Mouse (Mus musculus) adrenal gland, adult 8-10 months (tissue): ENCODE results near the gene Prkar2b. TPM values are rescaled to one million over a fixed set of nuclear protein-coding genes. Genes with fewer than 3 reads are reported as not detected.
A peak's percentile ranks its signal among the peaks of the same experiment; 100 is the strongest.

Experiments
- DNase-seq: peaks from one replicate; pipeline ENCODE4 v3.0.0; 2022
- total RNA-seq, 4 experiments: library from RNA; stranded (reverse); gene quantifications; 2 replicates each; pipeline ENCODE4 v1.2.4; 2022

The Prkar2b gene
- total RNA-seq, 4 experiments from 2014 or later: 295 to 379 (median 319) TPM

- no peak for DNase-seq
Observed at GRCm38 (mm10) chr12:31965517-31966212, 95.4 kb downstream of the Prkar2b start.

DNA sequence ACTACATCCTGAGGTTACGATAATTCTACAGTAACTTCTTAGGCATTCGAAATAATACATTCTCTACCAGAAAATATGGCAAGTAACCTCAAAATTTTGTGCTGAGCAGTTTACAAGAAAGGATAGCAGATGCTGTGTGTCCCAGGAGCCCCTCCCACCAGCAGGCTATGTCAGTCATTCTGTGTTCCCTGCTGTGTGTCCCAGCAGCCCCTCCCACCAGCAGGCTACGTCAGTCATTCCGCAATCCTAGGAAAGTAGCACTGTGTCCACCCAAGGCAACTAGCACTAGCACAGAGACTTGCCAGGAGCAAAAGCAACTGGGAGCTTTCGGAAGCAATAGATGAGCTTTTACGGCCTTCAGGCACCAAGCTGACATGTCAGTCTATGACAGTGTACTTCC, 97.0 kb downstream of the Prkar2b start:
- no peak for DNase-seq

- no peak for DNase-seq
Observed at GRCm38 (mm10) chr12:31955843-31956242, 105.3 kb downstream of the Prkar2b start.

DNA sequence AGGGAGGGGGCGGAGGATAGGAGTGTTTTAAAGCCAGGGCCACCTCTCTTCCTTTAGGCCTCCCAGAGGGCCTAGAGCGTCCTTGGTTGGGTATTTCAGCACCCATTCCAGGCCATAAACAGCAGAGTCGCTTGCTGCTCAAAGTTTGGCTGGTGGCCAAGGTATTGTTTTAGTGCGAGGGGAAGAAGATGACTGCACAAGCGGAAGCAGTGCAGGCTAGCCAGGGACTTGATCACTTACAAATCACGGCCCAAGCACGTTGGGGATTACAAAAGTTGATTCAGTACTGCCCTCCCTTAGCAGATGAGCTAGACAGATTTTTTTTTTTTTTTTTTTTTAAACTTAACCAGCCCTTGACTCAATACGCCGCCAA, 110.5 kb downstream of the Prkar2b start:
- no peak for DNase-seq

GRCm38 (mm10) chr12:31949759-31950658, 111.1 kb downstream of the Prkar2b start, which contains the start of gene Hbp1:
Gene Hbp1, minus strand, starts transcription at chr12:31950535.
- peak; percentile 100 for DNase-seq

DNA sequence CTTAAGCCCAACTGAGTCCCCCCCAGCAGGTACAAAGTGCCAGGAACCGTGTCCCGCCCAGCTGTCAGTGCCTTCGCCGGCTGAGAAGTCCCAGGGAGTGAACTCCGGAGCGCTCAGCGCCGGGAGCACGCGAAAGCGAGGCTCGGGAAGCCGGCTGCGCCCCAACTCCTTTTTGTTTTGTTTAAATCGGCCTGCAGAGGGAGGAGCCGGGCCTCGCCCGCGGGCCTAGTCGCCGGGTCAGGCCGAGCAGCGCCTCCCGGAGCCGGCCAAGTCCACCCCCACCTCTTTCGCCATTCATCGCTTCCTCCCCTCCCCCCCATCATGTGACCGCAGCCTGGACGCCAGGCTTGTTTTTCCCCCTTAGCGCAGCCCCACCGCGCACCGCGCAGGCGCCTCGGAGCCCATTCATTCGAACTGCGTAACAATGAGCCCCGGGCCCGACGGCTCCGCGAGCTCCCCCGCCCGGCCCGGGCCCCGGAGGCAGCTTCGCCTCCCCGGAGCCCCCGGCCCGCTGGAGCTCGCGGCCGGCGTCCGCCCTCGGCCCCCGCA, 111.8 kb downstream of the Prkar2b start:
- peak; percentile 89 for DNase-seq

- DNase-seq: no peak
Observed at GRCm38 (mm10) chr12:31948101-31949000, 112.7 kb downstream of the Prkar2b start.

- DNase-seq: no peak
Observed at GRCm38 (mm10) chr12:31947476-31947875, 113.6 kb downstream of the Prkar2b start.

DNA sequence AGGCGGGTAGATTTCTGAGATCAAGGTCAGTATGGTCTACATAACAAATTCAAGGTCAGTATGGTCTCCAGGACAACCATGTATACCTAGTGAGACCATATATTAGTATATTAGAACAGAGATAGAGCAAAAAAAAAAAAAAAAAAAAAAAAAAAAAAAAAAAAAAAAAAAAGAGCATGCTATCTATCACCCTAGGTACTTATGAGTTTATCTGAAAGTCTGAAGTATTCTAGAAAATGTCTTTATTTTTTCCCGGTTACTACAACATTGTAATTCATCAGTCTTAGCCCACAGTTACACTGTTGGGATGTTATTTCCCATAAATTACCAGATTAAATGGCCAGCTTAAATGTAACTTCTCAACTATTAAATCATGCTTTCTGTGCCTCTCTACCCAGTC, 116.7 kb downstream of the Prkar2b start:
- no peak for DNase-seq

GRCm38 (mm10) chr12:31943020-31943654, 118.0 kb downstream of the Prkar2b start:
- no peak for DNase-seq

DNA sequence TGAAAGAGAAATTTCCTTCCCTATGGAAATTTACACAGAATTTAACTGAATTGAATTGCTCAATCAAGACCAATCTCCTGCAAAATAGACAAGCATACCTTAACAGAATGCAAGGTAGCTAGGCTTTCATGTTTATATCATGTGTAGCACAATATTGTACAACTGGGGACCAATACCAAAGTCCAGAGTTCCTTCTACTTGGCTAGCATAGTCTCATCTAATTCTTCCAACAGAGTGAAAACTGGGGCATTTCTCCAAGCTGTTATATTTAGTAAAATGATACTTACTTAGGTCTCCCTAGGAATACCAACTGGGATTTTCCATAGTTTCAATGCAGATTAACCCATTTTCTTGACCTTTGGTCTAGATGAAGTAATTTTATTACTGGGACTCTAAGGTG, 122.1 kb downstream of the Prkar2b start:
- no peak for DNase-seq

GRCm38 (mm10) chr12:31938391-31938997, 122.6 kb downstream of the Prkar2b start:
- no peak for DNase-seq

DNA sequence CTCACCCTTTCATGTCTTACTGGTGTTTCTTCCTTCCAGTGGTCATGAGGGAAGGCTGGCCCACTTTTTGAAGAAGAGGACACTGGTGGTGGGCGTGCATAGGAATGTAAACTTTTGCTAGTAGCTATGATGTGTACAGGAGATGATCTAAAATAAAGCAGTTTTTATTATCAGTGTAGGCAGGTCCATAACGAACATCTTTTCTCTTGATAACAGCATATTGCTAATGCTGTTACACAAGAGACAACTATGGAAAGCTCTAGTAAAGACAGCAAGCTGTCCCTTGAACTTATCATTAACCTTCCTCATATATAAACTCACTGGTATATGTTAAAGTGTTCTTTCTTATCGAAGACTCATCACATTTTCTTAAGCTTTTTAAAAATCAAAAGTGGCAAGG, 123.5 kb downstream of the Prkar2b start:
- DNase-seq: no peak

DNA sequence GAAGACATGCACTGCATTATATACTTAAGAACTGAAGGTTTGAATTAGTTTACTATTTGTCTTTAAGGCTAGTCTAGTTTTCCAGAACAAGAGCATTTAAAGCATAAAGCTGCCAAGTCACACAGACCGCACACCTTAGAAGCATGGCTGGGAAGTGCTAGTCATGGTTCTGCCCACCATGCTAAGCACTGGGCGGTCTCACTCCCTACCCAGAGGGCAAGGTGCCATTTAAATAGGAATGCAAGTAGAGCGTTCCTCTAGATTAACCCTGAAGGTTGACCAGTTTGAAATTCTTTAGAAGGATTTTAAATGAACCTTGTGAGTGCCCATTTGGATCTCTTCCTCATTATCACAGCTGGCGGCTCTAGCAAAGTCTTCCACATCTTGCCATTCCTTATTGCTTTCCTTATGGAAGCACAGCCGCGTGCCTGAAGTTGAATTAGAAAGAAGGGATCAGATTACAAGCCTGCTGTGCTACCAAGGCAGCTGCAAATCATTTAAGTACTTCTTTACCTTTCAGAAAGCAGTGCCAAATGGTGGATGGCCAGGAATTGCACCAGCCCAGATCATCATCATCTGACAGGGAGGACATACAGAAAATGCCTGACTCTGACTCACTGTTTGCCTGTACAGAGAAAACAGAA, 124.3 kb downstream of the Prkar2b start:
- DNase-seq: no peak

GRCm38 (mm10) chr12:31931818-31932217, 129.3 kb downstream of the Prkar2b start:
- DNase-seq: no peak

- no peak for DNase-seq
Observed at GRCm38 (mm10) chr12:31928498-31928897, 132.6 kb downstream of the Prkar2b start.

DNA sequence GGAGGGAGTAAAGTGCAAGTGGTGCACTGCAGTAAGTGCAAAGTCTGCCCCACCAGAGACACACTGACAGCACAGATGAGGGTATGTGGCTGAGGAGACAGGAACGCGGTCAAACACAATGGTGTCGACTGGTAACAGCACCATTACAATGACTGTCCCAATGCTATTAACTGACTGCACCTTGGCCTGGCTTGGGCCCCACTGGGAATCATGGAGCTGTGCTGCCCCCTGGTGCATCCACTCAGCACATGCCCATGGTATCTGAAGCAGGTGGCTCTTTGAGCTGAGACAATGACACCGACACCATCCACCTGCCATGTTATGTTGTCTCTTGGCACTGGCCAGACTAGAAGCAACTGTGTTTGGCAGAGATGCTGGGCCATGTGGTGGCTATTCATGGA, 134.4 kb downstream of the Prkar2b start:
- DNase-seq: peak; percentile 45

DNA sequence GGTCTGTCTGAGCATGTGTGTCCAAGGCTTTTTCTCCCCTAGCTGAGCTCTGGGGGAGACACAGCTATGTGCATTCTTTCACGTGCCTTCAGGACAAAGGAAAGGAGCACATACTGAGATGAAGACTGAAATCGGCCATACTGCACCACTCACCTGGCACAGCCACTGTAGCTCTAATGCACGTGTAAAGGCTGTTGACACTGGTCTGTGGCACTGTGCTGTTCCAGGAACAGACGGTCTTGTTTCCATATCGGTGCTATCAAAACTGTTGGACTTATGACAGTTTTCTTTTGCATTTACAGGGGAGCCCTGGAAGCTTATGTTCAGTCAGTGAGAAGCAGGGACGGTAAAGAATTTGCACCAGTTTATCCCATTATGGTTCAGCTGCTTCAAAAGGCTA, 135.8 kb downstream of the Prkar2b start:
- DNase-seq: no peak

DNA sequence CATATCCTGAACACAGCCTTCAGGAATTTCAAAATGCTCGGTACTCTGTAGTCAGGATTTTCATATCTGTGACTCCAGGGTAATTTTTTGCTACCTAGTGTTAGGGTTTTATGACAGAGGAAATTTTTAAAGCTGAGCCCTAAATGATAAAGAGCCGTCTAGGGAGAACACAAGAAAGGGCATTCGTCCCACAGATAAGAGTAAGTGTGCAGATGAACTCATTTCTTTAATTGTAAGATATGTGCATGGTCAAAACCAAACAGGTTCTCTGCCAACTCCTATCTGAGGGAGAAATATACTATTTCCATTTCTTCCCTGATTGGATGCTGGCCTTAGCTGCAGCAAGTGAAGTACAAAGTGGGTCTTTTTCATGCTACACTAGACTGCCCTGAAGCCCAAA, 137.0 kb downstream of the Prkar2b start:
- DNase-seq: no peak

- no peak for DNase-seq
Observed at GRCm38 (mm10) chr12:31920464-31921405, 140.4 kb downstream of the Prkar2b start.
